Mouse (Mus musculus): Measurements from ENCODE around the gene Taf10. TPM values are rescaled to one million over a fixed set of nuclear protein-coding genes. Genes with fewer than 3 reads are reported as not detected.

Taf10 gene
- polyA plus RNA-seq (2012; ENCODE audit: low replicate concordance) = 229 and 336 TPM in 2 replicates

GRCm38 (mm10) chr7:105743926-105744590 lies at the start of gene Taf10:
Gene Taf10, minus strand, starts transcription at chr7:105744361.

GRCm38 (mm10) chr7:105787285-105788140 lies 43.4 kb upstream of the Taf10 start, which contains the start of gene Dchs1:
Gene Dchs1, minus strand, starts transcription at chr7:105787654.

GRCm38 (mm10) chr7:105751491-105752433 lies 7.6 kb upstream of the Taf10 start, which contains the start of gene Tpp1:
Gene Tpp1, minus strand, starts transcription at chr7:105752235.

GRCm38 (mm10) chr7:105736911-105737521 lies 7.1 kb downstream of the Taf10 start, which contains the start of gene Rrp8:
Gene Rrp8, minus strand, starts transcription at chr7:105737385.

DNA sequence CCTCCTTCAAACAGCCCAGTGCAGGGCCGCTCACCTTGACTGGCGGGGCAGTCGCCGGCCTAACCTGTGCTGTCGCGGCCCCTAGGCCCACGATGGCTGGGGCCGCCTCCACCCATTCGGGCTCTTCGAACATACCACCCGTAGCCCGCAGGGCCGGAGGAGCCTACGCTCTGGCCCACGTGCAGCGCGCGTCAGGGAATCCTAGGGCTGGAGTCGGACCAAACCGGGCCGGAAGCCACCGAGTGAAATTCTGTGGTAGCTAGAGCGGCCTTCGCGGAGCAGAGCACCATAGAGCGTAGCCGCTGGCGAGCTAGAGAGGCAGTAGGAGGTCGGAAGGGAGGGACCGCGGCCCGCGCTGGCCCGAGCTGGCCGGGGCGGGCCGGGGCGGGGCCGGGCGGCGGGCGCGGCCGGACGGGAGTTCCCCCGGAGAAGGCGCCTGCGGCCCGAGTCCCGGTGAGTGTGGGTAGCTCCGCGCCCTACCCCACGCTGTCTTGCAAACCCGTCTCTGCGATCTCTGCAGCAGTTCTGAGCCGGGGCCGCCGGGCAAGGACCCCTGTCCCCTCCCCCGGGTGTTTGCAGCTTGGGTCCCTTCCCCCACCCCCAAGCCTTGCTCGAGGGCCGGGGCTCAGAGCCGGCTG lies 7.8 kb downstream of the Taf10 start, which contains the start of gene Ilk:
Gene Ilk (plus strand): TSS at position 329 of the 638 bp plus-strand sequence.

Other genes with a start within 250 kb of the Taf10 start
- 18.1 and 38.9 TPM in 2 replicates for gene Smpd1, start 190.0 kb downstream of the Taf10 start, polyA plus RNA-seq (2012; ENCODE audit: low replicate concordance)
- gene Apbb1, start 162.7 kb downstream of the Taf10 start, polyA plus RNA-seq (2012; ENCODE audit: low replicate concordance) = 0.97 and 1.3 TPM in 2 replicates
- not detected in 2 replicates for gene Hpx, start 144.2 kb downstream of the Taf10 start, polyA plus RNA-seq (2012; ENCODE audit: low replicate concordance)
- 5.6 and 6.8 TPM in 2 replicates for gene Trim3, start 110.8 kb downstream of the Taf10 start, polyA plus RNA-seq (2012; ENCODE audit: low replicate concordance)
- gene Timm10b, start 104.3 kb downstream of the Taf10 start, polyA plus RNA-seq (2012; ENCODE audit: low replicate concordance) = 182 and 273 TPM in 2 replicates
- gene Arfip2, start 103.9 kb downstream of the Taf10 start, polyA plus RNA-seq (2012; ENCODE audit: low replicate concordance) = 56.0 and 57.5 TPM in 2 replicates
- gene Gm45799, start 103.8 kb downstream of the Taf10 start, polyA plus RNA-seq (2012; ENCODE audit: low replicate concordance) = 9.1 and 148 TPM in 2 replicates
- gene Dnhd1, start 93.5 kb downstream of the Taf10 start, polyA plus RNA-seq (2012; ENCODE audit: low replicate concordance) = 0.07 and 0.25 TPM in 2 replicates
- gene Ilk, start 7.8 kb downstream of the Taf10 start, polyA plus RNA-seq (2012; ENCODE audit: low replicate concordance) = 26.6 and 31.7 TPM in 2 replicates
- 29.3 and 52.2 TPM in 2 replicates for gene Rrp8, start 7.0 kb downstream of the Taf10 start, polyA plus RNA-seq (2012; ENCODE audit: low replicate concordance)
- 35.8 and 58.7 TPM in 2 replicates for gene Tpp1, start 7.9 kb upstream of the Taf10 start, polyA plus RNA-seq (2012; ENCODE audit: low replicate concordance)
- gene Dchs1, start 43.3 kb upstream of the Taf10 start, polyA plus RNA-seq (2012; ENCODE audit: low replicate concordance) = 0.41 and 1.3 TPM in 2 replicates
- 68.8 and 108 TPM in 2 replicates for gene Mrpl17, start 66.7 kb upstream of the Taf10 start, polyA plus RNA-seq (2012; ENCODE audit: low replicate concordance)
- gene Gm4070, start 209.6 kb upstream of the Taf10 start, polyA plus RNA-seq (2012; ENCODE audit: low replicate concordance) = 1.3 and 2.2 TPM in 2 replicates

Measured in leukemia stem cell, adult 10-12 weeks (primary cell).